Mouse (Mus musculus): ENCODE data around the gene Kcnc1.

Kcnc1 gene

DNA sequence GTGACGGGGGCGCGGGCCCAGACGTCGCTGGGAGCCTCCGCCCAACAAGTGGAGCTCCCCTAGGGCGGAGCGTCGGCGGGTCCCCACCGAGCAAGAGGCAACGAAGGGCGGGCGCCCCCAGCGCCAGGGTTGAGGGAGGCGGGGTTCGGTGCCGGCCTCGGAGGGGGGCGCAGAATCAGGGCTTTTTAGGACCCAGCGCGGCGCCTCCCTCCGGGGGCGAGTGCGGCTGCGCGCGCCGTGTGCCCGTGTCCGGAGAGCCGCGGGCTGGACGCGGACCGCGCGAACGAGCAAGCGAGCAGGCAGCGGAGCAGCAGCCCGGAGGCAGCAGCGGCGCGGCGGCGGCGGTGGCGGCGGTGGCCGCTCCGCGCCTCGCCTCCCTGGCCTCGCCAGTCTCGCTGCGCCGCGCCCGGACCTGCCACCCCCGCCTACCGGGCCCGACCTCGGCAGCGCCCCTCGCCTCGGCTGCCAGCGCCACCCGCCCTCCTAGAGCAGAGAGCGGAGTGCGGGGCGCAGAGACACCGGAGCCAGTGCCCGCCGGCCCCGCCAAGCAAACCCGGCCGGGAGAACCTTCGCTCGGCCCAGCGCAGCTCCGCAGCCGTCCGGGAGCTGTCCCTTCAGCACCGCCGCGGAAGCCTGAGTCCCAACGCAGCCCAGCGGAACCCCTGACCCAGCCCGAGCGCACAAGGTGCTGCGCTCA lies at the start of gene Kcnc1:
TSS of gene Kcnc1 (plus strand) at position 267 of the 697 bp plus-strand sequence.
- DNase-seq: peak; percentile 87

DNA sequence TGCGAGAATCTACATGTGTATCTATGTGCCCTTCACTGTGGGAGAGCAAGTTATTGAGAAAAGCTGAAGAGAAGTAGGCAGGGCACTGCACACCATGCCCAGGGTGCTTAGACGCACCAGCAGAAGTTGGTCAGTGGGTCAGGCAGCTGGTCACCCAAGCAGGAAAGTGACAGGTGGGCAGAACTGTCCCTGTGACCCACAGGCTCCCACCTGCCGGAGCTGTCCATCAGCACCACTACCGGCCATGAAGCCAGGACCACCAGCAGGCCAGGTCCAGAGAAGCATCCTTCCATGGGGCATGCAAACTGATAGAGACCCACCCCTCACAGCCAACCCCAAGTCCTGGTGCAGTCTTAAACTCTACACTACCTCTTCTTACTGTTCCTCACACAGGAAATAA lies 48.6 kb upstream of the Kcnc1 start:
- DNase-seq: no peak

DNA sequence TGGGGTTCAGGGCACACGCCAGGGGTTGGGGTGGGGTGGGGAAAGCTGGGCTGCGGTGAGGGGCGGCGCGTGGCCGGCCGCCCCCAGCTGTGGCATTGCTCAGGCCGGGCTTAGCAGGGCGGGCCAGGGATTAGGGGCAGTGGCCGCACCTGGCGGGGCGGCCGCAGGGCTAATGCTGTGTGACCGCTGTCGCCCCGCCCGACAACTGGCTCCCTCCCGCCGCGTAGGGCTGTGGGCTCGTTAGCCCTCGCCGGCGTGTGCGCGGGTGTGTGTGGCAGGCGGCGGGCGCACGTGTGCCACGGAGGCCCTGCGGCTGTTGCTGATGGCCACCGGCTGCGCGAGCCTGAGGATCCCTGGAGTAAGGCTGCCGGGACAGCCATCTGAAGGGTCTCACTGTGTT lies 47.5 kb upstream of the Kcnc1 start:
- peak; percentile 58 for DNase-seq

DNA sequence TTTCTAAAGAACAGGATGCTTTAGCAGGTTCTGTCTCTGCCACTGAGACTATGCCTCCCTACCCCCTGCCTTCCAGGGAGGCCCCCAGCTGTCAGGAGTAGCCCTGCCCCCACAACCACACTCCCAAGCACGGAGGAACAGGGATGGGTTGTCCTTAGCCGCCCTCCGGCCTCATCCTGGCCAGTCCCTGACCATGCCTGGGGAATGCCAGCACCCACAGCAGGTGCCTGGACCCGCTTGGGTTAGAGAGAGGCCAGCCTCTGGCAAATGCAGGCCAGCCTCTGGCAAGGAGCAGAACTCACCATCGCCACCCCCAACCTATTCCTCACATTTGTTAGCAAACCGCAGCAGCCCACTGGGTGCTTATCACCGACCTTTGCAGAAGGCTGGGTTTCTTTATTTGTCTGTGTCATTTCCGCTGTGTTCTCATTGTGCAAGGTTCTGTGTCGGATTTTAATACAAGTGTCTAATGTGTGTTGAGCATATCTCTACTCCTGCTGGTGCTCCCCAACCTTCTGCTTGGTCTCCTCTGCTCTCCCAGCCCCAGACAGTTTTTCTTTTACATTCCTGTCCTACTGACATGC lies 46.1 kb upstream of the Kcnc1 start:
- no peak for DNase-seq

DNA sequence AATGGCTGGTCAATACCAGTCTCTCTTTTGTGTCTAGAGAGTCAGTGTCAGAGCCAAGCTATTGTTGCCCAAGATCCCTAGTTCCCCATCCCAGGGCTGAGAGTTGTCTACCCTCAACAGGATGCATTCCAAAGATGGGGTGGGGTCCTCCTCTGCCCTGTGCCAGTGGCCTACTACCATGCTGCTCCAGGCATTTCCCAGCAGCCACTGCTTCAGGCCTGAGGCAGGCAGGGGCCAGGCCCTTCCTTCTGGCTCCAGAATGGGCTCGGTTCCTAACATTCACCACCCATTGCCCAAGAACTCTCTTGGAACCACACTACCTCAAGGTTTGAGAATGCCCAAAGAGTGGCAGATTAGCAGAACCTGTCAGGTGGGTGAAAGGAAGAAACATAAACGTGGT lies 43.5 kb upstream of the Kcnc1 start:
- DNase-seq: no peak

DNA sequence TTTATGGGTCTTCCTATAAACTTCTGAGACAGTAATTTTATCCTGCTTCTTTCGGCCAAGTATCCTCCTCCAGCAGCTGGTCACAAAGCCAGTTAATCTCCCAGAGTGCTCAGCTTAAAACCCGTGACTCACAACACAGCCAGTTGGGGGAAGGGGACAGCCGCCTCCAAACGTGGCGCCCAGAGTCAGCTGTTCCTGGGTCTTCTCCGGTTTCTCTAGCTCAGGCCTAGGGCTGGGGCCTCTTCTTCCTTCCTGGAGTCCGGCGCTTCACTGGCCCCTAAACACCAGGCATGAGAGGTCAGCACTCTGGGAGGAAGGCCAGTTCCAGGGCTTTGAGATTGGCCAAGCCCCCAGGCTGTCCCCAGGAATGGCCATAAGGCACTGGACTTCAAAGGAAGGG lies 43.1 kb upstream of the Kcnc1 start:
- DNase-seq: peak; percentile 36

DNA sequence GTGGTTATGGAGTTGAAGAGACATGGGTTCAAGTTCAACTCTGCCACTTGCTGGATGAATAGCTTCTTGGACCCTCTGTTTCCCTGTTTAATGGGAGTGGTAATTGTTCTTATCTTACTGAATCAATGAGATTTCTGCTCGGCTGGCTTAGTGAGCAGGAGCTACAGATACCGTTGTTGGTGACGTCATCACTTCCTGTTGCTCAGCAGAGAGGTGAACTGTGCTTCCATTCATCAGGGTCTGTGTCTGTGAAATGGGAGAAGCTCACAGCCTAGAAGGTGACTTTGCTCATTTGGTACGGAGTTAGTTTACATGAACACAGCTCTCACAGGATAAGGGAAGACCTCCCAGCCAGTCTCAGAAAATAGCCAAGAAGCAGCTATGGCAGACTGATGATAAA lies 42.4 kb upstream of the Kcnc1 start:
- no peak for DNase-seq

DNA sequence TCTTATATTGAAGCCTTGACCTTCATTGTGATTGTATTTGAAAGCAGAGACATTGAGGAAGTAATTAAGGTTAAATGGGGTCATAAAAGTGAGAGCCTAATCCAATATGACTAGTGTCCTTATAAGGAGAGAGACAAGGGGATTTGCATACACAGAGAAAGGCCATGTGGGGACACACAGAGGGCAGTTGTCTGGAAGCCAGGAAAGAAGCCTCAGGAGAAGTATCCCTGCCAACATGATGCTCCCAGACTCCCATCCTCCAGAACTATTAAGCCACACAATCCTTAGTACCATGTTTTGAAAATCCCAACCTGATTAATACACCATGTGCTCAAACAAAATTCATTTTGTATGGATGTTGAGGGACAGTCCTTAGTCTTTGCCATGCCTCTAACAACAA lies 34.5 kb upstream of the Kcnc1 start:
- no peak for DNase-seq

DNA sequence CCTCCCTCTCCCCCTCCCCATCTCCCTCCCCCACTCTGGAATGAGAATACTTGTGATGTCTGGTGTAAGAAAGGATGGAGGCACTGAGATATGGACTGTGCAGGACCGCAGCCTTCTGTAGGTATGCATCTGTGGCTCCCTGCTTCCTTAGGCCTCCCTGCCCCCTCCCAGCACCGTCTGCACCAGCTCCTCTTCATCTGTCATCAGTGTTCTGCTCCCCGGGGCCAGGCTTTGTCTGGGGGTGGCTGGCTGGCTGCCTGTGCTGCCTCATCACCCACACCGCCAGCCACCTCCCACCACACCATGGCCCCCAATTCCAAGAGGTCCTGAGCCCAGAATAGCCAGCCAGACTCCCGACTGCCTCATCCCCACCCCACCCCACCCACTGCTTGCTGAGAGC lies 32.1 kb upstream of the Kcnc1 start:
- no peak for DNase-seq

DNA sequence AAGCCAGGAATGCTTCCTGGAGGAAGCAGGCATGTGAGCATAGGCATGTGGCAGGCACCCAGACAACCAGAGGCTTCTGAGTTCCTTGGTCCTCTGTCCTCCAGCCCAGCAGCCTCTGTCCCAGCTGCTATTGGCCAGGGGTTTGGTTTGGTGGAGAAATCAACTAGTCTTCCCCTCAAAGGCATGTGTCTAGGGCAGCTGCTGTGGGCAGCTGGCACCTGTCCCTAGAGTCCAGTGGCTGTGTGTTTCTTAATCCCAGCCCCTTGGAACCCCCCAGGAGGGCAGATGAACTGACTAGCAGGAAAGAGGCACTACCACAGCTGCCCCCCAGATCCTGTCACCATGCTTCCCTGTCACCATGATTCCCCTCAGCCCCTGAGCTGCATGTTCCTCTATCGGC lies 30.5 kb upstream of the Kcnc1 start:
- no peak for DNase-seq

DNA sequence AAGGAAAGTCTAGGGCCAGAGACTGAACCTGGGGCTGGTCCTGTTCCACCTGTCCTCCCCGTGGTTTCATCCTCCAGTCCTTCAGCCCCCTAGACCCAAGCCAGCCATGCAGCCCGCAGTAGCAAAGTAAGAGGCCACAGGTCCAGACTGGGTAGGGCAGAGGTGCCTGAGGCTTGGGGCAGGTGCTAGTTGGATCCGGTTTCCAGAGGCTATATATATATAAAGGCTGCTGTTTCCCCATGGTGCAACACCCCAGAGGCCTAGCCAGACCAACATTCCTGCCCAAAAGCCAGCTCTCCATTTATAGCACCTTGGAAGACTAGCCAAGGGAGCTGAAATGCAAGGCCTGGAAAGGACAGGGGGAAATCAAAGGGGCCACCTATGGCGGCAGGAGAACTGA lies 25.2 kb upstream of the Kcnc1 start:
- no peak for DNase-seq

DNA sequence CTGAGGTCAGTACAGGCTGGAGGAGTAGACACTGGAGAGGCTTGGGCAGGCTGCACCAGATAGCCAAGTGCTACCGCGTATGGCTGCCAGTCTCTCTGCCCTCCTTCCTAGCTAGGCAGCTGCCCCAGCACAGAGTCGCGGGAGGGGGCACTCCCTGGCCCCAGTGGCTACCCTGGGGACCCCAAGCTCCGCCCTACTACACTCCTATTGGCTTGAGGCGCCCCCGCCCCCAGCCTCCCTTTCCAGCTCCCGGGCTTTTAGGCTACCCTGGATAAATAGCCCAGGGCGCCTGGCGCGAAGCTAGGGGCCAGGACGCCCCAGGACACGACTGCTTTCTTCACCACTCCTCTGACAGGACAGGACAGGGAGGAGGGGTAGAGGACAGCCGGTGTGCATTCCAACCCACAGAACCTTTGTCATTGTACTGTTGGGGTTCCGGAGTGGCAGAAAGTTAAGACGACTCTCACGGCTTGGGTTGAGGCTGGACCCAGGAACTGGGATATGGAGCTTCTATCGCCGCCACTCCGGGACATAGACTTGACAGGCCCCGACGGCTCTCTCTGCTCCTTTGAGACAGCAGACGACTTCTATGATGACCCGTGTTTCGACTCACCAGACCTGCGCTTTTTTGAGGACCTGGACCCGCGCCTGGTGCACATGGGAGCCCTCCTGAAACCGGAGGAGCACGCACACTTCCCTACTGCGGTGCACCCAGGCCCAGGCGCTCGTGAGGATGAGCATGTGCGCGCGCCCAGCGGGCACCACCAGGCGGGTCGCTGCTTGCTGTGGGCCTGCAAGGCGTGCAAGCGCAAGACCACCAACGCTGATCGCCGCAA lies 19.9 kb upstream of the Kcnc1 start, which contains the start of gene Myod1:
TSS of gene Myod1 (plus strand) at position 303 of the 836 bp plus-strand sequence.
- DNase-seq: peak; percentile 49

DNA sequence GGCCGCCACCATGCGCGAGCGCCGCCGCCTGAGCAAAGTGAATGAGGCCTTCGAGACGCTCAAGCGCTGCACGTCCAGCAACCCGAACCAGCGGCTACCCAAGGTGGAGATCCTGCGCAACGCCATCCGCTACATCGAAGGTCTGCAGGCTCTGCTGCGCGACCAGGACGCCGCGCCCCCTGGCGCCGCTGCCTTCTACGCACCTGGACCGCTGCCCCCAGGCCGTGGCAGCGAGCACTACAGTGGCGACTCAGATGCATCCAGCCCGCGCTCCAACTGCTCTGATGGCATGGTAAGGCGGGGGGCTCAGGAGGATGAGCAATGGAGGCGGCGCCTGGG lies 19.3 kb upstream of the Kcnc1 start:
- DNase-seq: peak; percentile 64

DNA sequence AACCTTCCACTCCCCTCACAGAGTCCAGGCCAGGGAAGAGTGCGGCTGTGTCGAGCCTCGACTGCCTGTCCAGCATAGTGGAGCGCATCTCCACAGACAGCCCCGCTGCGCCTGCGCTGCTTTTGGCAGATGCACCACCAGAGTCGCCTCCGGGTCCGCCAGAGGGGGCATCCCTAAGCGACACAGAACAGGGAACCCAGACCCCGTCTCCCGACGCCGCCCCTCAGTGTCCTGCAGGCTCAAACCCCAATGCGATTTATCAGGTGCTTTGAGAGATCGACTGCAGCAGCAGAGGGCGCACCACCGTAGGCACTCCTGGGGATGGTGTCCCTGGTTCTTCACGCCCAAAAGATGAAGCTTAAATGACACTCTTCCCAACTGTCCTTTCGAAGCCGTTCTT lies 18.2 kb upstream of the Kcnc1 start:
- DNase-seq: peak; percentile 38

DNA sequence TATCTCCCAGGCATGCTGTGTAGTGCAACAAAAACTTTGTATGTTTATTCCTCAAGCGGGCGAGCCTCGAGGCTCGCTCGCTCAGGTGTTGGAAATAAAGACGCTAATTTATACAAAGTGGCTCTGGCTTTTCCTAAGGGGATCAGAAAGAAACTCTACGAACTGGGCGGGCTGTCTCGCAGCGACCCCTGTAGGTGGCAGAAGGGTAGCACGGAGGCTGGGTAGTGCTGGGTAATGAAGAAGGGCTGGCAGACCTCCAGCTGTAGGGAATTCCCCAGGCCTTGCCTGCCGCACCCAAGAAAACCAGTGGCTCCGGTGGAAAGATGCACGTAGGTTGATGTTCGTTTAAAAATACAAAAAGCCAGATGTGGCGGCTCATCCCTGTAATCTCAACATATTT lies 17.3 kb upstream of the Kcnc1 start:
- DNase-seq: peak; percentile 84

DNA sequence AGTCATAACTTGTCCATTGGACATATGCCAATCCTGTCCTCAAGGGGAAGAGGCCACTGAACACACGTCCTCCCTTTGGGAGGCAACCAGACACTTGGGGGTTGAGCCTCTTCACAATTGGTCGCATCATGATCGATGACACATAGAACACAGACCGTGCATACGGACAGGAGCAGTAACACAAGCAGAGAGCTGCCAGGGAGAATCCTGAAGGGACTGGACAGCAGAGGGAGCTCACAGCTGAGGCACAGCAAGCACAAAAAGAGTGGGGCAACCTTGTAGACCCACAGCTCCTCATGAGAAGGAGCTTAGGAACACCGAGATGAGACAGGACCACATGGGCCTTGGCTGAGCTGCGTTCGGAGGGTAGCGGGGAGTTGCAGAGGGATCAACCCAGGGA lies 15.7 kb upstream of the Kcnc1 start:
- peak; percentile 23 for DNase-seq

DNA sequence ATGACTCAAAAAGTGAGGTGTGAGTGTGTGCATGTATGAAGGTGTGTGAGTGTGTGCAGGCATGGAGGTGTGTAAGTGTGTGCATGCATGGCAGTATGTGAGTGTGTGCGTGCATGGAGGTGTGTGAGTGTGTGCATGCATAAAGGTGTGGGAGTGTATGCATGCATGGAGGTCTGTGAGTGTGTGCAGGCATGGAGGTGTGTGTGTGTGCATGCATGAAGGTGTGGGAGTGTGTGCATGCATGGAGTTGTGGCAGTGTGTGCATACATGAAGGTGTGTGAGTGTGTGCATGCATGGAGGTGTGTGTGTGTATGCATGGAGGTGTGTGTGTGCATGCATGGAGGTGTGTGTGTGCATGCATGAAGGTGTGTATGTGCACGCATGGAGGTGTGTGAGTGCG lies 8.9 kb upstream of the Kcnc1 start:
- no peak for DNase-seq

DNA sequence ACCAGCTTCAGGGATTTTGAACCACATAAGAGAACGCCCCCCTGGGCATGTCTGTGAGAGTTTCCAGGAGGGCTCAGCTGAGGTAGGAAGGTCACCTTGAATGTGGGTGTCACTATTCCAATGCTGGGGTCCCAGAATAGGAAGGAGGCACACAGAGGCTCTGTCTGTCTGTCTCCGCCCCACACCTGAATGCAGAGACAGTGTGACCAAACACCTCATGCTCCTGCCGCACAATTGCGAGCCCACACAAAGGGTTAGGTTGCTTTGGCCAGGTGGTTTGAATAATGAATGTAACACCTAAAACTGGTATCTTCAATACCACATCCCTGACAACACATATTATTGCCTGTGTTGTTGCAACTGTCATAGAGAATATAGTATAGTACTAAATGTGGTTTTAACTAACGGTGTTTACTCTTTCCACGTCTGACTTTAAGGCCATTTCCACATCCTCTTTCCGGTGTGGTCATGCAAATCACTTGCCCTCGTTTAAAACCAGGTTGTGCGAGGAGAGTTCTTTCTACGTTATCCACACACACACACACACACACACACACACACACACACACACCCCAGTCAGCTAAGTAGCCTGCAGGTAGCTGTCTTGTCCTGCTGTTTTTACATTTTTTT lies 6.7 kb upstream of the Kcnc1 start:
- no peak for DNase-seq

DNA sequence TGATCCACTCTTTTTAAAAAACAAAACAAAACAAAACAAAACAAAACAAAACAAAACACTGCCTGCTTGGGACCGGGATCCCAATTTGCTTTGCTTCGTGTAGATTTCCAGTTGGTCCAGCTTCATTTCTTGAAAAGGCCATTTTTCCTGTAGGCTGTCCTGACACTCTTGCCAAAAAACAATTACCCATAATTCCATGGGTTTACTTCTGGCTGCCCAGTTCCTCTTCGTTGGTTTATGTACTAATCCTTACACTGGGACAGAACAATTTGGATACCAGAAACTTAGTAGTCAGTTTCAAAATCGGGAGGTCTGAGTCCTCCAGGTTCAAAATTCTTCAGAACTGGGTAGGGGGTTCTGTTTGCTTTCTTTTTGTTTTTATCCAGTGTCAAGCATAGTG lies 6.1 kb upstream of the Kcnc1 start:
- no peak for DNase-seq

DNA sequence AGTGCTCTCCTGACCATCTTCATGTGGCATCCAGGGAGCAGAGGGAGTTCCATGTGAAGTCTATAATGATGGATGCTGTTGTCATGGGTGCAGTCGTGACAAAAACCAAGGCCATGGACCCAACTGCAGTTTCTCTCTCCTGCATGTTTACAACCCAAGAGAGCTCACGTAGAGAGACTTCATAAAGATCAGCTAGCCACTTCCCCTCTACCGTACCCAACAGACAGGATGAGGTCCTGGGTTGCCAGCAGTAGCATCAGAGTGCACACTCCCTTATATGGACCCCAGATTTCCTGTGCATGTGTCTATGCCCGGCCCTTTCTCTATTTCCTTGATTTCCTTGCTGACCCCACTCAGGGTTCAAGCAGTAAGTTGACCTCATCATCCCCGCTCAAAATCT lies 4.6 kb upstream of the Kcnc1 start:
- DNase-seq: no peak

DNA sequence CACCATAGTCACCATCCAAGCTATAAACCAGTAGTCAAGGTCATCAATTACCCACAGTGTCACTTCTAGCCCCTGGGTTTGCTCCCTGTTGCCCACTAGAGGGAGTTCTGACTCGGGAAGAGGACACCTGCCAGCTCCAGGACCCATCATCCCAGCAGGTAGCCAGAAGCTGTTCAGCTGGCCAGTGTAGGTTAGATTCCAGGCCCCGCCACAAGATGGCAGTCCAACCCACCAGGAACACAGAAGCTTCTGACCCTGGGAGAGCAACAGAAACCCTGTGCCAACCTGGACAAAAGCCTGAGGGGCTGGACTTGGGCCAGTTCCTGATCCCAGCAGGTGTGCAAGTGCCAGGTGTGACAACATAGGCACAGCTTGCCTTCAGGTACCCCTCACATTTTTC lies 3.2 kb upstream of the Kcnc1 start:
- peak; percentile 91 for DNase-seq

DNA sequence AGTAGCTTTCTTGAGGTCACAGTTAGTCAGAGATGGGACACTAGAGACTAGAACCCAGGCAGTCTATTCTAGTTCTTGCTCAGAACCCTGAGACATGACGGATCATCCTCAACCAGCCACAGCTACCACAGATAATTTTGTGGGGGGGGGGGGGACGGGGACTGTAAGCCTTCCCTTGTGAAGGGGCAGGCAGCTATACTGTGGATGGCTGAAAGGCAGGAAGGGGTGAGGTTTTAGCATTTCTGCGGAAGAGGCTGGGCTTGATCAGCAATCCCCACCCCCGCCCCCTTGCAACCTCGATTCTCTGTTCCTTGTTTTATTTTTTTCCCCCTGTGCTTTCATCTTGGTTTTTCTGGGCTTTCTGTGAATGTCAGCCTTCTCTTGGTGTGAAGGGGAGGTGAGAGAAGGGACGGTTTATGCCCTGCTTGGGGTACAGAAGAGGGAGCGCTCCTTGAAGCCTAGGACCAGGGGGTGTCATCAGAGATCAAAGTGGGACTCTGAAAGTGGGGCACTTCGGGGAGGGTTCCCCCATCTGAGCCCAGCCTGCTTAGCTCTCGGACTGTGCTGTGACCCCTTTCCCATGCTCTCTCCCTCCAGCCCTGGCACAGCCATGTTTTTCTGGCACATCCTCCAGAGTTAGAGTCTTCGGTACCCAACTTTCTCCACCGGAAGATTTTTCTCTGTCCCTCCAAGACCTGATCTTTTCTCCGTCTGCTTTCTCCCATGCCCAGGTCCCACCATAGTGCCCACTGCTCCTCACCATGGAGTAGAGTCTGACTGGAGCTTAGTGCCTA lies 2.4 kb upstream of the Kcnc1 start:
- no peak for DNase-seq

DNA sequence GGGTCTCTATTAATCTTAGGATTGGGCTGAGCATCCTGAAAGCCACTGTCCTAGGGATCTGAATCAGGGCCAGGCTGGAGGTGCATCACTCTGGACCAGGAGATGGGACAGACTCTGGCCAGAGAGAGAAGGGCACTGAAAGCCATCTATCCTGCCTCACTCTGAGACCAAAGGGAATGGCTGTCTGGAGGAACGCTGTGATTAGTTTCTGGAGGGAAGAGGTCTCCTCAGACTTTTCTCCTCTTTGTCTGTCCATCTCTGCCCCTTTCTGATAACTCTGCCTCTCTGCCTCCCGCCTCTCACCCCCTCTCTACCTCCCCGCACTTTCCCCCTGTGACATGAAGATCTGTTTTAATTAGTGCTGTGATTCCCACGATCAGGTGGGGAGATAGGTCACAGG lies 1.4 kb upstream of the Kcnc1 start:
- DNase-seq: no peak

All from retina, postnatal 1 day (tissue).